Mouse (Mus musculus) liver, embryonic 13.5 days (tissue): ENCODE results near the gene Krt33a. TPM values are rescaled to one million over a fixed set of nuclear protein-coding genes. Genes with fewer than 3 reads are reported as not detected.

Experiments used
- ATAC-seq: fragments of 200-750 bp; cut with Nextera tagmentation; 2 replicates; pipeline ENCODE4 v1.8.0; 2017; ENCODE audit warnings: low read depth, mild to moderate bottlenecking, moderate number of reproducible peaks, moderate library complexity
- DNase-seq: peaks from one replicate; pipeline ENCODE4 v3.0.0; 2022
- H3K27ac ChIP-seq: fragments of 300-500 bp; sonication (generic); 2 replicates; pipeline ENCODE4 v1.5.1; 2015; ENCODE audit warnings: moderate library complexity, mild to moderate bottlenecking, inconsistent platforms
- H3K27me3 ChIP-seq: fragments of 300-500 bp; sonication (generic); 2 replicates; pipeline ENCODE4 v1.6.1; 2015; ENCODE audit warnings: mild to moderate bottlenecking, inconsistent platforms
- H3K36me3 ChIP-seq: fragments of 300-500 bp; sonication (generic); 2 replicates; pipeline ENCODE4 v1.6.1; 2015; ENCODE audit warnings: mild to moderate bottlenecking, inconsistent platforms
- H3K4me1 ChIP-seq: fragments of 300-500 bp; sonication (generic); replicated peaks from 2 replicates; pipeline ENCODE4 v1.6.1; 2015; ENCODE audit warnings: inconsistent platforms
- H3K4me2 ChIP-seq: fragments of 300-500 bp; sonication (generic); 2 replicates; pipeline ENCODE4 v1.6.1; 2015; ENCODE audit warnings: inconsistent platforms, mild to moderate bottlenecking, moderate library complexity
- H3K4me3 ChIP-seq: fragments of 300-500 bp; sonication (generic); replicated peaks from 2 replicates; pipeline ENCODE4 v1.5.1; 2015; ENCODE audit warnings: mild to moderate bottlenecking, inconsistent platforms
- H3K9ac ChIP-seq: fragments of 300-500 bp; sonication (generic); 2 replicates; pipeline ENCODE4 v1.6.1; 2015; ENCODE audit warnings: mild to moderate bottlenecking, inconsistent platforms
- H3K9me3 ChIP-seq: fragments of 300-500 bp; sonication (generic); replicated peaks from 2 replicates; pipeline ENCODE4 v1.6.1; 2016; ENCODE audit warnings: inconsistent platforms
- WGBS: fragments of 180-500 bp; shearing (Covaris S2); methylation state at CpG from one replicate; pipeline ENCODE4 v1.1.7; 2015; ENCODE audit not compliant: insufficient replicate concordance; 5-methylcytosine and 5-hydroxymethylcytosine counted together
- polyA plus RNA-seq: library from polyadenylated mRNA; unstranded; fragments of >200 nt; fragmentation: Nextera tagmentation; extraction: Ambion mirVana; gene quantifications from 2 replicates; pipeline ENCODE4 v1.2.1, GENCODE M21; 2015

Krt33a gene
- polyA plus RNA-seq, 1 experiment from 2014 or later: not detected

DNA sequence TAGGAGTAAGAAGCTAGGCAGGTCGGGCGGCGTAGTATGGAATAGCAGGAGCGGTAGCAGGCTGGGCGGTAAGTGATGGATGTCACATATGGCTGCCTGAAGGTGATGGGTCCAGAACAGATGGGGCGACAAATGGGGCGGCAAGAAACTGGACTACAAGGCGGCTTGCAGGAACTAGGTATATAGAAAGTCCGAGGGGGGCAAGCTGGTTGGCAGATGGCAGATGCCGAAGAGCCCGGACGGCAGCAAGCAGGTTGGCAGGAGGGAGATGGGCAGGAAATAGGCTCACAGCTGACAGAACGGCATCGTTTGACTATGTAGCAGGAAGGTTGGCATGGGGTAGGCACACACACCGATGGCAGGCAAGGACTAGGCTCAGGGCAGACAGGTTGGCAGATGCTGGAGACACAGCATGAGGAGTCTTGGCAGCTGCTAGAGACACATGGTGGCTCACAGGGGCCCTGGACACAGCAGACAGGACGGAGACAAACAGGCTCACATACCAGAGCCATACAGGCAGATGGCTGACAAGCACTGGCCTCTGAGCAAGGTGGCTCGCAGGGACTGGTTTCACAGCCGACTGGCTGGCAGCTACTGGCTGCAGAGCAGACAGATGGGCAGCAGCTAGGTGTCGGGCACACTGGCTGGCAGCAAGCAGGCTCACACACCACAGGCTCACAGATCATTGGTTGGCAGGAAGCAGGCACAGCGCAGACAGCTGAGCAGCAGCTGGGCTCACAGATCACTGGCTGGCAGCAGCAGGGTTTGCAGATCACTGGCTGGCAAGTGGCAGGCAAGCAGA lies 30.5 kb downstream of the Krt33a start:
- Histone ChIP-seq H3K27ac (no peak overlapping the region), H3K4me2 (no peak overlapping the region), H3K27me3 (no peaks in the 10 kb centered on the region), H3K9ac (no peak overlapping the region), H3K9me3 (no peaks in the 10 kb centered on the region), H3K4me3 (no peak overlapping the region), H3K4me1 (no peaks in the 10 kb centered on the region), H3K36me3 (no peaks in the 10 kb centered on the region)
- DNase-seq (no peak), ATAC-seq (no peak)
- WGBS: 71% methylated on average over 20 of the region's 20 CpGs

DNA sequence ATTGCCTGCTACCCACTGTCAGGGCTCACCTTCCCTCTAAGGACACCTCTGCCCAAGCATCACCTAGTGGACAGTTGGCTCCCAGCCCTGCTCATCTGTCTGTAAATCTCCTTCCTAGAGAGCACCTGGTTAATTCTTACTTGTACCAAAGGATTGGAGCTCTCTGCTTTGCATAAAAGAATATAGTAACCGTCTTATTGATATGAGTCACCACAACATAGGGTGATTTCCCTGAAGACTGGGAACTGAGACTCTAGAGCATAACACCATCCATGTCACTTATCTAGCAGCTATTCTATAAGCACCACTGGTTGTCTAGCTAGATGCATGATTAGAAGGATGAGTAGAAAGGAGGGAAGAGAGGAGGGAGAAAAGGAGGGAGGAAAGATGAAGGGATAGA lies 32.6 kb downstream of the Krt33a start:
- ATAC-seq: no peak

DNA sequence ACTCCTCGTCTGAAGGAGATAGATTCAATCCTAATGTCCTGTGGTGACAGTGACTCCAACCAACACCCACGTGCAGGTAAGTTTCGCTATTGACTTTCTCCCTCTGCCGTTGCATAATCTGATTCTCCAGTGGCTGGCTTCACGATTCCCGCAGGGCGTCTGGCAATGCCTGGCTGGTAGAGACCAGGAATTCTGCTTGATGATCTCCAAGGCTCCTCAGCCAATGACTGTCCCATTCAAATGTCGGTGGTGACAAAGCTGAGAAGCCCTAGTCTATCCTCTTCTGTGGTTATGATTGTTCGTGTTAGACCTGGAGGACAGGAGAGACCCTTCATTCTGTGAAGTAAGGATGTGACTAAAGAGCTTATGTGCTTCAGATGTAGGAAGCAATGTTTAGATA lies 33.3 kb downstream of the Krt33a start:
- H3K27me3 ChIP-seq: no peaks in the 10 kb centered on the region
- 67% methylated on average over 9 of the region's 9 CpGs for WGBS

More for the DNA sequence above, 32.6 kb downstream of the Krt33a start:
- H3K36me3 ChIP-seq: no peaks in the 10 kb centered on the region
- no peaks in the 10 kb centered on the region for H3K4me1 ChIP-seq
- no peaks in the 10 kb centered on the region for H3K9me3 ChIP-seq
- no peak overlapping the region for H3K4me2 ChIP-seq
- no peak overlapping the region for H3K4me3 ChIP-seq
- no peaks in the 10 kb centered on the region for H3K27me3 ChIP-seq
- WGBS: 67% methylated on average over 1 of the region's 1 CpGs
- H3K9ac ChIP-seq: no peak overlapping the region
- no peak overlapping the region for H3K27ac ChIP-seq
- DNase-seq: no peak

DNA sequence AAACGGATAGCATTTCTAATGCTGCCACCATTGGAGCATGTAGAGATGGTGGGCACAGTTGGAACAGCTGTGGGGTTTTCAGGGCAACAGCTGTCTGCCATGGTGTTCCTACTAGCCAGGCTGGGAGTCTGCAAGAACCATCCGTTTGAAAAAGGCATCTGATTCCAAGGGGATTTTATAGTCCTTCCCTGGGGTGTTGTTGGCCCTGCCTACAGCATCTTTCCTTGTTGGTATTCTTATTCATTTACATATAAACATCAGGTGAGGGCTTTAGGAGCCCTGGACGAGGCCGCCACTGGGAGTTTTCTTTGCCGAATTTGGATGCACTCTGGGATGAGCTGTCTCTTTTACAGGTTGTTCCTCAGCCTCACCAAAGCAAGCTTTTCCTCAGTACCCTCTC lies 37.1 kb downstream of the Krt33a start, which contains the start of gene Krtap29-1:
Gene Krtap29-1, minus strand, starts transcription at position 101 of the 400 bp plus-strand sequence.
- 66% methylated on average over 5 of the region's 5 CpGs for WGBS
- no peak within 1 kb of the TSS for H3K27ac ChIP-seq
- DNase-seq (no peak), ATAC-seq (no peak)
- H3K4me2 ChIP-seq: no peak within 1 kb of the TSS
- no peaks in the 10 kb centered on the region for H3K9me3 ChIP-seq
- no peaks in the 10 kb centered on the region for H3K4me1 ChIP-seq
- no peaks in the 10 kb centered on the region for H3K27me3 ChIP-seq
- H3K36me3 ChIP-seq: no peaks in the 10 kb centered on the region
- no peak within 1 kb of the TSS for H3K9ac ChIP-seq
- no peak within 1 kb of the TSS for H3K4me3 ChIP-seq

More for the DNA sequence above, 33.3 kb downstream of the Krt33a start:
- ATAC-seq (no peak), DNase-seq (no peak)
- Histone ChIP-seq H3K27ac (no peak overlapping the region), H3K9ac (no peak overlapping the region), H3K4me2 (no peak overlapping the region), H3K36me3 (no peaks in the 10 kb centered on the region), H3K4me3 (no peak overlapping the region), H3K4me1 (no peaks in the 10 kb centered on the region), H3K9me3 (no peaks in the 10 kb centered on the region)

DNA sequence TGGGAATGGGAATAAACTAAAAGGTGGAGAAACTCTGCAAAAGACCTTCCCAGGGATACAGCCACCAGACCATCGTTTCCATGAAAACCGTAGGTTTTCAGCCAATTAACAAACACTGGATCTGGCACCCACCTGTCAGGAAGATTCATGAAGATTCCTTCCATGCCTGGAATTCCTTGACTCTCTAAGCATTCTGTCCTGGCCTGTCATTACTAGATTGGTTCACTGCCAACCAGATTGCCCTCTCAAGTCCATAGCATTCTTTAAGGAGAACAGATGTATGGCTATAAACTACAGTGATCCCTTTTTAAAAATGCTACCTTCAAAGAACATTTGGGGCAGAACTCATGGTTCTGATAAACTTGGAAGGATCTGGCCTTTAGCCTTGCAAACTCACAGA lies 50.1 kb downstream of the Krt33a start:
- WGBS: 35% methylated on average over 2 of the region's 2 CpGs
- ATAC-seq: no peak
- Histone ChIP-seq H3K9ac (no peak overlapping the region), H3K4me2 (no peak overlapping the region), H3K9me3 (no peaks in the 10 kb centered on the region), H3K36me3 (no peaks in the 10 kb centered on the region), H3K4me3 (no peak overlapping the region), H3K4me1 (no peaks in the 10 kb centered on the region), H3K27me3 (no peaks in the 10 kb centered on the region), H3K27ac (no peak overlapping the region)
- no peak for DNase-seq

DNA sequence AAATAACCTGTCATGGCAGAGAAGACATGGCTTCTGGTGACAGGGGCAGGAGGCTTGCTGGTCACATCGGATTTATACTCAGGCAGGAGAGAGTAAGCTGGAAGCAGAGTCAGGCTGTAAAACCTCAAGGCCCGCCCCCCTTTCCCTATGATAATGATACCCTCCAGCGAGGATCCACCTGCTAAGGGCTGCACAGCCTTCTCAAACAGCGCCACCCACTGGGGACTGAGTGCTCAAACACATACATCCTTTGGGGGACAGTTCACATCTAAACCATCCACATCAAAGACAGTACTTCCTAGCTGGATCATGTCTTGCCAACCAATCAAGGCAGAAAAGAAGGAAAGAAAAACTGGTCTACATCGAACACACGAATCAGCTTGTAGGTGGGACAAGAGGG lies 51.8 kb downstream of the Krt33a start:
- no peaks in the 10 kb centered on the region for H3K27me3 ChIP-seq
- DNase-seq (no peak), ATAC-seq (no peak)
- H3K4me3 ChIP-seq: no peak overlapping the region
- no peaks in the 10 kb centered on the region for H3K9me3 ChIP-seq
- 36% methylated on average over 6 of the region's 6 CpGs for WGBS
- H3K4me1 ChIP-seq: no peaks in the 10 kb centered on the region
- H3K36me3 ChIP-seq: no peaks in the 10 kb centered on the region
- no peak overlapping the region for H3K9ac ChIP-seq
- no peak overlapping the region for H3K27ac ChIP-seq
- no peak overlapping the region for H3K4me2 ChIP-seq

Other genes with a start within 250 kb of the Krt33a start
- not detected in 2 replicates for gene Gm11595, start 243.3 kb downstream of the Krt33a start, polyA plus RNA-seq
- not detected in 2 replicates for gene Krtap4-8, start 235.5 kb downstream of the Krt33a start, polyA plus RNA-seq
- gene Krtap4-9, start 231.0 kb downstream of the Krt33a start, polyA plus RNA-seq: not detected in 2 replicates
- not detected in 2 replicates for gene Gm11596, start 222.7 kb downstream of the Krt33a start, polyA plus RNA-seq
- gene Gm11569, start 217.3 kb downstream of the Krt33a start, polyA plus RNA-seq: not detected in 2 replicates
- not detected in 2 replicates for gene Gm11554, start 211.8 kb downstream of the Krt33a start, polyA plus RNA-seq
- gene Krtap4-13, start 206.3 kb downstream of the Krt33a start, polyA plus RNA-seq: not detected in 2 replicates
- gene Gm11564, start 200.5 kb downstream of the Krt33a start, polyA plus RNA-seq: not detected in 2 replicates
- not detected in 2 replicates for gene 2300003K06Rik, start 178.1 kb downstream of the Krt33a start, polyA plus RNA-seq
- gene Krtap4-16, start 164.6 kb downstream of the Krt33a start, polyA plus RNA-seq: not detected in 2 replicates
- not detected in 2 replicates for gene Gm11568, start 158.3 kb downstream of the Krt33a start, polyA plus RNA-seq
- gene Gm11559, start 151.7 kb downstream of the Krt33a start, polyA plus RNA-seq: not detected in 2 replicates
- gene Krtap9-1, start 142.8 kb downstream of the Krt33a start, polyA plus RNA-seq: not detected in 2 replicates
- gene Gm11567, start 137.0 kb downstream of the Krt33a start, polyA plus RNA-seq: not detected in 2 replicates
- not detected in 2 replicates for gene Krtap31-1, start 108.3 kb downstream of the Krt33a start, polyA plus RNA-seq
- gene Gm11565, start 101.5 kb downstream of the Krt33a start, polyA plus RNA-seq: not detected in 2 replicates
- not detected in 2 replicates for gene Krtap31-2, start 79.9 kb downstream of the Krt33a start, polyA plus RNA-seq
- not detected in 2 replicates for gene Krtap9-5, start 67.7 kb downstream of the Krt33a start, polyA plus RNA-seq
- not detected in 2 replicates for gene Krtap29-1, start 37.2 kb downstream of the Krt33a start, polyA plus RNA-seq
- not detected in 2 replicates for gene Krtap16-1, start 29.6 kb downstream of the Krt33a start, polyA plus RNA-seq
- not detected in 2 replicates for gene Krtap17-1, start 22.2 kb downstream of the Krt33a start, polyA plus RNA-seq
- not detected in 2 replicates for gene Krt33b, start 13.7 kb upstream of the Krt33a start, polyA plus RNA-seq
- gene Krt34, start 25.3 kb upstream of the Krt33a start, polyA plus RNA-seq: not detected in 2 replicates
- not detected in 2 replicates for gene Krt31, start 34.3 kb upstream of the Krt33a start, polyA plus RNA-seq
- not detected in 2 replicates for gene Krt32, start 72.0 kb upstream of the Krt33a start, polyA plus RNA-seq
- not detected in 2 replicates for gene Krt35, start 80.0 kb upstream of the Krt33a start, polyA plus RNA-seq
- not detected in 2 replicates for gene Krt36, start 89.4 kb upstream of the Krt33a start, polyA plus RNA-seq
- 0.10 and 0.20 TPM in 2 replicates for gene Krt13, start 105.4 kb upstream of the Krt33a start, polyA plus RNA-seq
- 1.5 and 2.1 TPM in 2 replicates for gene Krt15, start 119.7 kb upstream of the Krt33a start, polyA plus RNA-seq
- 2.6 and 4.3 TPM in 2 replicates for gene Krt19, start 132.5 kb upstream of the Krt33a start, polyA plus RNA-seq
- not detected in 2 replicates for gene Krt9, start 177.0 kb upstream of the Krt33a start, polyA plus RNA-seq
- 0.90 and 1.0 TPM in 2 replicates for gene Krt14, start 191.3 kb upstream of the Krt33a start, polyA plus RNA-seq
- gene Krt16, start 232.7 kb upstream of the Krt33a start, polyA plus RNA-seq: not detected in 2 replicates
- gene Krt17, start 244.8 kb upstream of the Krt33a start, polyA plus RNA-seq: 0.41 and 0.62 TPM in 2 replicates